Mouse (Mus musculus) stomach, postnatal 0 days (tissue): ENCODE measurements around the gene Ndc1. TPM values are rescaled to one million over a fixed set of nuclear protein-coding genes. Genes with fewer than 3 reads are reported as not detected.

Experiments used
- ATAC-seq: fragments of 200-750 bp; cut with Nextera tagmentation; 2 replicates; pipeline ENCODE4 v1.8.0; 2017; ENCODE audit not compliant: low FRiP score, low TSS enrichment
- DNase-seq: peaks from one replicate; pipeline ENCODE4 v3.0.0-alpha.2; 2016; ENCODE audit warnings: low spot score
- H3K27ac ChIP-seq: fragments of 300-500 bp; sonication (generic); replicated peaks from 2 replicates; pipeline ENCODE4 v1.5.1; 2014; ENCODE audit warnings: mild to moderate bottlenecking, control low read depth
- H3K27me3 ChIP-seq: fragments of 300-500 bp; sonication (generic); 2 replicates; pipeline ENCODE4 v1.6.1; 2014; ENCODE audit warnings: low read length; ENCODE audit not compliant: control insufficient read depth, insufficient read depth
- H3K36me3 ChIP-seq: fragments of 300-500 bp; sonication (generic); 2 replicates; pipeline ENCODE4 v1.6.1; 2014; ENCODE audit warnings: low read length, mixed read lengths; ENCODE audit not compliant: control insufficient read depth, insufficient read depth
- H3K4me1 ChIP-seq: fragments of 300-500 bp; sonication (generic); replicated peaks from 2 replicates; pipeline ENCODE4 v1.6.1; 2014; ENCODE audit warnings: antibody characterized with exemption; ENCODE audit not compliant: control insufficient read depth, insufficient read depth
- H3K4me2 ChIP-seq: fragments of 300-500 bp; sonication (generic); replicated peaks from 2 replicates; pipeline ENCODE4 v1.6.1; 2014; ENCODE audit warnings: low read depth, mild to moderate bottlenecking, control low read depth, moderate library complexity
- H3K4me3 ChIP-seq: fragments of 300-500 bp; sonication (generic); 2 replicates; pipeline ENCODE4 v1.5.1; 2014; ENCODE audit warnings: low read depth, low read length, control low read depth
- H3K9ac ChIP-seq: fragments of 300-500 bp; sonication (generic); 2 replicates; pipeline ENCODE4 v1.6.1; 2014; ENCODE audit warnings: mild to moderate bottlenecking, low read length, control low read depth, mixed read lengths
- H3K9me3 ChIP-seq: fragments of 300-500 bp; sonication (generic); 2 replicates; pipeline ENCODE4 v1.6.1; 2016; ENCODE audit warnings: low read length; ENCODE audit not compliant: control insufficient read depth
- CTCF ChIP-seq: IDR thresholded peaks from 2 replicates; pipeline ENCODE4 v1.5.1; 2016; ENCODE audit warnings: antibody characterized with exemption, low read depth, mild to moderate bottlenecking, moderate library complexity
- EP300 ChIP-seq: optimal IDR thresholded peaks from 2 replicates; pipeline ENCODE3; 2016; ENCODE audit warnings: antibody characterized with exemption
- WGBS: fragments of 180-500 bp; shearing (Covaris S2); extraction: QIAGEN DNeasy Blood & Tissue Kit; methylation state at CpG from one replicate; pipeline ENCODE4 v1.1.7; 2014; 5-methylcytosine and 5-hydroxymethylcytosine counted together
- polyA plus RNA-seq: library from polyadenylated mRNA; unstranded; fragments of >200 nt; fragmentation: Nextera tagmentation; extraction: Ambion mirVana; gene quantifications from 2 replicates; pipeline ENCODE4 v1.2.1, GENCODE M21; 2015

Gene Ndc1
- polyA plus RNA-seq, 1 experiment from 2014 or later: 7.6 TPM

DNA sequence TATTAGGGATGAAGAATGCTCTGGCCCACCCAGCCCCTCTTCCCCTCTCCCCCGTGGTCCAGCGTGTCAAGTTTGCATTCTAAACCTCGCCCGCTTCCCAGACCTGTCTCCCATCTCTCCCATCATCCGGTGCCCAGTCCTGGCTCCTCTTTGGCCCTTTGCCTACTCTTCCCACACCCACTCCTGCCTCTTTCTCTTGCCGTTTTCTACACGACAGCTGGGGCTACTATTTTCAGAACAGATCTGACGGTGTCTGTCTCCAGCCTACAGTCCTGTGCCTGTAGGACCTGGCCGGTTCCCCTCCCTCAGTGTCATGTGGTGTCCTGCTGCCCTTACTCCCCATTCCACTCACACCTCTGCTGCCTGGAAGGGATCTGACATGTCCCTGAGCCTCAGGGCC is 59.0 kb downstream of the Ndc1 start:
- ATAC-seq (no peak), DNase-seq (no peak)
- no peaks in the 10 kb centered on the region for H3K9me3 ChIP-seq
- H3K9ac ChIP-seq: no peak overlapping the region
- TF ChIP-seq EP300: no peak
- TF ChIP-seq CTCF: no peak
- no peaks in the 10 kb centered on the region for H3K4me1 ChIP-seq
- no peaks in the 10 kb centered on the region for H3K36me3 ChIP-seq
- no peak overlapping the region for H3K4me2 ChIP-seq
- WGBS: 66% methylated on average over 9 of the region's 9 CpGs
- H3K27me3 ChIP-seq: no peaks in the 10 kb centered on the region
- no peak overlapping the region for H3K4me3 ChIP-seq
- H3K27ac ChIP-seq: no peak overlapping the region

- ATAC-seq (no peak), DNase-seq (no peak)
- WGBS: 52% methylated on average over 5 of the region's 5 CpGs
- Histone ChIP-seq H3K9ac (no peak overlapping the region), H3K4me3 (no peak overlapping the region), H3K4me1 (0 out of 2 replicates have a peak, but pooled peaks cover 3% of the 10 kb centered on the region), H3K9me3 (no peaks in the 10 kb centered on the region), H3K27ac (no peak overlapping the region), H3K27me3 (peaks cover 11% of the 10 kb centered on the region; the same call in 1 of the 2 replicates), H3K4me2 (no peak overlapping the region), H3K36me3 (no peaks in the 10 kb centered on the region)
- TF ChIP-seq CTCF (no peak), EP300 (no peak)
Measured at GRCm38 (mm10) chr4:107432717-107433116, 65.1 kb downstream of the Ndc1 start.

DNA sequence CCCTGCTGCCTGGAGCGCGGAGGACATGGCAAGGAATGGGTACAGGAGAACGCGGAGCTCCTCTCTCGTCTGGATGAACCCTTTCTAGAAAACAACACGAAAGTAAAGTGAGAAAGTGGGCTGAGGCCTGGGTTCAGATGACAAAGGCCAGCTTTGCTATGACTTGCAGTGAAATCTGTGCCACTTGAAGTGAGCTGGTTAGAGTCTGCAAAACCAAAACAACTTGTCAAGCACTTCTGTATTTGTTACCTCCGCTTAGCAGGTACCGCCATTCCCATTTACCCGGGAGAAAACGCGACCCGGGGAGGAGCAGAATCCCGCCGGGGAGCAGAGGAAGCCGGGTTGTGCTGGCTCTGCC is 66.4 kb downstream of the Ndc1 start:
- peaks cover 14% of the 10 kb centered on the region; the same call in 1 of the 2 replicates for H3K27me3 ChIP-seq
- H3K36me3 ChIP-seq: no peaks in the 10 kb centered on the region
- H3K4me2 ChIP-seq: peak overlapping the region; percentile 87
- H3K9ac ChIP-seq: peak overlapping the region; percentile 47; the same call in 1 of the 2 replicates
- H3K27ac ChIP-seq: no peak overlapping the region
- ATAC-seq (no peak), DNase-seq (no peak)
- TF ChIP-seq CTCF (no peak), EP300 (no peak)
- peak overlapping the region; percentile 54 for H3K4me3 ChIP-seq
- 0 out of 2 replicates have a peak, but pooled peaks cover 3% of the 10 kb centered on the region for H3K4me1 ChIP-seq
- H3K9me3 ChIP-seq: no peaks in the 10 kb centered on the region
- 9% methylated on average over 15 of the region's 15 CpGs for WGBS

DNA sequence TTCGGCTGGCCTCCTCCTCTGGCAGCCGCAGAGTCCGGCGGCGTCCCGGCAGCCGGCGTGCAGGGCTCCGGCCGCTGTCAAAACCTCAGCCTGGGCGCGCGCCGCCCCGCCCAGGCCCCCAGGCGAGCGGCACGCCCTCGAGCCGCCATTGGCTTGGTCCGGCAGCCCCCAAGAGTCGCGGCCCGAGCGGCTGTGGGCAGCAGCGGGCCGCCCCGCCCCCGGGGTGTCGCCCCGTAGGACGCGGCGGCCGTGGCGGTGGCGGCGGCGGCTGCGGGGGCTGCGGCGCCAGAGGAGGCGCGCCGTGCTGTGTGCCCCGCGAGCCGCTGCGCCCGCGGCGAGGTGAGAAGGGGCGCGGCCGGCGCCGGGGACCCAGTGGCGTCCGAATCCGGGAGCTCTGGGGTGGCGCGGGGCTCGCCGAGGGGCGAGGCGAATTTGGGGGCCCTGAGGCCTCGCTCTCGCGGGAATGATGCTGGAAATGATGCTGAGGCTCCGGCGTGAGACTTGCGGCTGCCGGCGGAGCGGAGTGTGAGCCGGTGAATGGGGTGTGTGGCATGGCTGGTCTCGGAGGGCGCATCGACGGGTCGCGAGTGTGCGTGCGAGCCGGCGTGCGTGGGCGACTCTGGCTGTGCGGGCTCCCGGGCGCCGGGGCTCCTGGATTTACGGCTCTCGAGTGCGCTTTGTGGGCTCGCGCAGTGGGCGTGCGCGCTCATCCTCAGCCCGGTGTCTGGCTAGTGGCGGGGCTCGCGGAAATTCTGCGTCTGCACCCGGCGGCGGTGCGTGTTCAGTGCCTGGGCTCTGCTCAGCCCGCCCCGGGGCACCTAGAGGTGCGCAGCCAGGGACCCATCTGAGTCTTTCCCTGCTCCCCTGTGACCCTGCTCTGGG is 67.0 kb downstream of the Ndc1 start, which contains the start of gene Glis1:
Gene Glis1 (plus strand): TSS at position 236 of the 882 bp plus-strand sequence.
- TF ChIP-seq EP300: no peak
- TF ChIP-seq CTCF: no peak
- Histone ChIP-seq H3K27me3 (peaks cover 15% of the 10 kb centered on the region; the same call in 1 of the 2 replicates), H3K9ac (peak within 1 kb of the TSS; percentile 47), H3K4me2 (peak within 1 kb of the TSS; percentile 87), H3K27ac (no peak within 1 kb of the TSS), H3K36me3 (no peaks in the 10 kb centered on the region), H3K9me3 (no peaks in the 10 kb centered on the region), H3K4me3 (peak within 1 kb of the TSS; percentile 54), H3K4me1 (0 out of 2 replicates have a peak, but pooled peaks cover 3% of the 10 kb centered on the region)
- ATAC-seq (peak; percentile 84), DNase-seq (peak; percentile 66)
- under 1% methylated on average over 88 of the region's 112 CpGs for WGBS

- 6% methylated on average over 47 of the region's 47 CpGs for WGBS
- no peak overlapping the region for H3K27ac ChIP-seq
- ATAC-seq: peak; percentile 16; the same call in 1 of the 2 replicates
- no peaks in the 10 kb centered on the region for H3K36me3 ChIP-seq
- TF ChIP-seq EP300 (no peak), CTCF (peak; percentile 13; the same call in 1 of the 2 replicates)
- no peak for DNase-seq
- peaks cover 15% of the 10 kb centered on the region; the same call in 1 of the 2 replicates for H3K27me3 ChIP-seq
- peak overlapping the region; percentile 87 for H3K4me2 ChIP-seq
- H3K4me3 ChIP-seq: peak overlapping the region; percentile 54
- H3K9me3 ChIP-seq: no peaks in the 10 kb centered on the region
- 0 out of 2 replicates have a peak, but pooled peaks cover 3% of the 10 kb centered on the region for H3K4me1 ChIP-seq
- no peak overlapping the region for H3K9ac ChIP-seq
Measured at GRCm38 (mm10) chr4:107435238-107435946, 67.8 kb downstream of the Ndc1 start.
